Mouse (Mus musculus): ENCODE data around the gene H6pd.

The H6pd gene

DNA sequence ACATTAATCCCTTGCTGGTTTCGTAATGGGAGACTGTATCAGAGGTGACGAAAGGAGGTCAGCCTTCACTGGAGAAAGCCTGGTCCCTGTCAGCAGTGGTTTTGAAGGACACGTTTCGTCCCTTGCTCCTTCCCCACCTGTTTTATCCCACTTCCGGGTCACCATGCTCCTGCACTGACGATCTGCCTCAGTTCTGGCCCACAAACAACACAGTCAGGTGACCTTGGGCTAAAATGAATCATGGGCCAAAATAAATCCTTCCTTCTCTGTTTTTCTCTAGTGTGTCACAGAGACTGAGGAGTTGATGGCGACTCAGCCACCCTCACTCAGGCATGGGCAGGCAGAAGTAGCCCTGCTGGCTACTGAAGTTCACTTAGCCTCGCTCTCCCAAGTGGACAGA lies 33.5 kb downstream of the H6pd start:
- no peak for DNase-seq (ENCODE audit: low spot score)

GRCm38 (mm10) chr4:149971393-149971792 lies 37.4 kb downstream of the H6pd start:
- DNase-seq (ENCODE audit: low spot score), result no peak

- no peak for DNase-seq (ENCODE audit: low spot score)
Measured at GRCm38 (mm10) chr4:149968526-149968925, 40.3 kb downstream of the H6pd start.

DNA sequence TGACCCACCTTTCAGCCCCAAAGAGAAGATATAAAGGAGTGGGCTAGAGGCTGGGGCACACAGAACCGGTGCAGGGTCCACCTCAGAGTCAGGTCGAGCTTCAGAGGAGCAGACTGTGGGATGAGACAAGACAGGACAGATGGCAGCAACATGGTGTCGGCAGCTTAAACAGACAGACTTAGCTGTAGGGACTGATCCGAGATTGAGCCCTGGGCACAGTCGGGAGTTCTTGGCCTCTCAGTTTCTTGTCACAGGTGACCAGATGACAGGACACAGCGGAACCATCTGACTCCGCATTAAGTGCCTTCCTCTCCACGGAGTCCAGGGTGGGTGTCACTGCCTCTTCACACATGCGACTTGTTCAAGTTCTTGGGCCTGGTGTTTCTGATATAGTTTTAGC lies 41.9 kb downstream of the H6pd start:
- no peak for DNase-seq (ENCODE audit: low spot score)

GRCm38 (mm10) chr4:149966252-149966651 lies 42.6 kb downstream of the H6pd start:
- no peak for DNase-seq (ENCODE audit: low spot score)

- no peak for DNase-seq (ENCODE audit: low spot score)
Measured at GRCm38 (mm10) chr4:149965672-149966071, 43.2 kb downstream of the H6pd start.

- DNase-seq (ENCODE audit: low spot score), result no peak
Measured at GRCm38 (mm10) chr4:149965242-149965641, 43.6 kb downstream of the H6pd start.

- no peak for DNase-seq (ENCODE audit: low spot score)
Measured at GRCm38 (mm10) chr4:149964770-149965169, 44.1 kb downstream of the H6pd start.

GRCm38 (mm10) chr4:149964285-149964684 lies 44.5 kb downstream of the H6pd start:
- DNase-seq (ENCODE audit: low spot score), result no peak

DNA sequence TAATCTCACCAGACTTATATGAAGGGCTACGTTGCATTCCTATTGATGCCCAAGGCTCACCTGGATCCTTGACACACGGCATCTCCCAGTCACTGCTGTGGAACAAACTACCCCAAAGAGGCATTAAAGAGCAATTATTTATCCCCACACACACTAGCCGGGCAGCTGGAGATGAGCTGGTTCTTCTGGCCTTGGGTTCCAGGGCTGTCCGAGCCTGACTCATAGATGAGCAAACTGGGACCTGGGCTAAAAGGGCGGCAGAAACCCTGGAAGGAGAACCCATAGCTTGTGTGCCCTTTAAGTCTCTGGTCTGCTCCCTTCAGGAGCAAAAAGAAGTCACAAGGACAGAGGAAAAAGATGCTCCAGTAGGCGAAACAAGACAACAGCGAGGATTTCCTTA lies 48.4 kb downstream of the H6pd start:
- no peak for DNase-seq (ENCODE audit: low spot score)

DNA sequence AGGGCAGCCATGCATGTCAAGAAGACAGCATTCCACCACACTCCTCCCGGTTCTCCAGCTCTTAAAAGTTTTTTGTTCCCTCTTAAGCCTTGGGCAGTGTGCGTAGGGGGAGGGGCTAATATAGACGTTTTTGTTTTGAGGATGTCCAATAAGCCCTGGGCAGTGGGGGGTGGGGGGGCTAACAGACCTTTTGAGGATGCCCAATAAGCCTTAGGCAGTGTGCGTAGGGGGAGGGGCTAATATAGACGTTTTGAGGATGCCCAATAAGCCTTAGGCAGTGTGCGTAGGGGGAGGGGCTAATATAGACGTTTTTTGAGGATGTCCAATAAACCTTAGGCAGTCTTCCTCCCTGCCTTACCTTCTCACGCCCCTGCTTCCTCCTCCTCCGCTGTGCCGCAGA lies 49.0 kb downstream of the H6pd start:
- no peak for DNase-seq (ENCODE audit: low spot score)

DNA sequence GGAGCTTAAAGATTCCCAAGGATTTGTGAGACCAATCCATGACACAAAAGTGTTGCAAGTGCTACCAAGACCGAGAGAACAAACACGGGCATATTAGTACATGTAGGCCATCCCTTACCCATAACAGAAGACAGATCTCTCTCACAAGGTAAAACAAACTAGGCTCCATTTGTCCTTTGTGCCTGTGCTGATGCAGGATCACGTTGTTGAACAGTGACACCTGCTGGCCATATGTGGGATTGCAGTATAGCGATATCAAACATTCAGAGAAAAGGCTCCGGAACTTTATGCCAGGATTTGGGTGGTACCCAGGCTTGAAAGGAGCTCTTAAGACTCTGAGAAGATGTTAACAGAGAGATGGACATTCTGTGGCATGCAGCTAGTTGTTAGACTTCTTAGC lies 50.3 kb downstream of the H6pd start:
- DNase-seq (ENCODE audit: low spot score), result peak; percentile 67

DNA sequence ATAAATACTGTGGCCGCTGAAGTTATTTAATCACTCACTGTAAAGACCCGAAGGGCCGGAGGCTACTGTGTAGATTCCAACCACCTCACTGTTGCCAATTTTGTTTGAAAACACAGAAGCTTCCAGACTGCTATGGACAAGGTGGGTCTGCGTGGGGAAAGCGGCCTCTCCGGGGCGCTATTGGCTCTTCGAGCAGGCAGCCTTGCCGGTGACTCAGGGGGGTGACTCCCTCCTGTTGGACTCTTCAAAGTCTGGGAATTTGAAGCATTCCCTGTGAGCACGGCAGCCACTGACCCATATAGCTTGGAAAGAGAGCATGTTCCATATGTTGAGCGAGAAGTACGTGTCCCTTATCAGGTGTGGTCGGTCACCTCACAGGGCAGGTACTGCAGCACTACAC lies 52.8 kb downstream of the H6pd start:
- no peak for DNase-seq (ENCODE audit: low spot score)

- DNase-seq (ENCODE audit: low spot score), result no peak
Measured at GRCm38 (mm10) chr4:149955631-149956030, 53.2 kb downstream of the H6pd start.

DNA sequence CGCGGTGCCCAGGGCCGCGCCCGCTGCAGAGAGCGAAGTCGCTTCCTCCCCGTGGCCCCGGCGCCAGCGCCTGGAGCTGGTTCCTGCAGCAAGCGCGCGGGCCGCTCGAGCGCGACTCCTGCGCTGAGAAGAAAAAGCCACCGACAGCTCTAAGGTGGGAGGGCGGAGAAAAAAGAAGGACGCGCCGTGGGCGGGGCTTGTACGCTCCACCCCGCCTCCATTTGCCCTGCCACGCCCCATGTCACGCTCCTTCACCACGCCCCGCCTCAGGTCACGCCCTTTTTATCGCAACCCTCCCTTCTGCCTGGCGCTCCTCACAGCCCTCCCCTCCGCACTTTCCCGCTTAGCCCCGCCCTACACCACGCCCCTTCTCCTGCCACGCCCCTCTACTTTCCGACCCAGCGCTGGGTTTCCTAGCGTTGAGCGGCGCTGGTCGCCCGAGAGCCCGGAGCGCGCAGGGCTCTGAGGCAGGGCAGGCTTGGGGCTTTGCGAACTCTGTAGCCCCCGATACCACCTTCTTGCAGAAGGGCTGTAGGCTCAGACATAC lies 53.9 kb downstream of the H6pd start, which contains the start of gene Spsb1:
Spsb1 (minus strand) TSS at position 151 of the 547 bp plus-strand sequence.
- DNase-seq (ENCODE audit: low spot score), result peak; percentile 93

GRCm38 (mm10) chr4:149953621-149954481 lies 55.0 kb downstream of the H6pd start:
- DNase-seq (ENCODE audit: low spot score), result no peak

- DNase-seq (ENCODE audit: low spot score), result no peak
Measured at GRCm38 (mm10) chr4:149952201-149952600, 56.6 kb downstream of the H6pd start.

DNA sequence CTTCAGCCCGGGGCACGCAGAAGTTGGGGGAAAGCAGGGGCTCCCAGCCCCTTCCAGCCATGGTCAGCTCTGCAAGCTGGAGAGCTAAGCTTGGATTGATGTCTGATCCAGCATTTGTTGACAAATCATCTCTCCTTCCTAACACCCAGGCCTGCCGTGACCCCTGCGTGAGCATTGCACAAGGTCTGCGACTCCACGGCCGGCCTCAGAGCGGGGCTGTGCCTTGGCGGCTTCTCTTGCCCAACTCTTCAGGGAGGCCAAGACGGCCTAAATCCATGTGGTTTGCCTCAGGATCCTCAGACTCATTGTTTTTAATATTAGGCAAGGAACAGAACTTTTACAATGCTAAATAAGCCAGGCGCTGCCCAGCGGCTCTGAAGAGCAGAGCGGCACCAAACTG lies 57.6 kb downstream of the H6pd start:
- DNase-seq (ENCODE audit: low spot score), result no peak

DNA sequence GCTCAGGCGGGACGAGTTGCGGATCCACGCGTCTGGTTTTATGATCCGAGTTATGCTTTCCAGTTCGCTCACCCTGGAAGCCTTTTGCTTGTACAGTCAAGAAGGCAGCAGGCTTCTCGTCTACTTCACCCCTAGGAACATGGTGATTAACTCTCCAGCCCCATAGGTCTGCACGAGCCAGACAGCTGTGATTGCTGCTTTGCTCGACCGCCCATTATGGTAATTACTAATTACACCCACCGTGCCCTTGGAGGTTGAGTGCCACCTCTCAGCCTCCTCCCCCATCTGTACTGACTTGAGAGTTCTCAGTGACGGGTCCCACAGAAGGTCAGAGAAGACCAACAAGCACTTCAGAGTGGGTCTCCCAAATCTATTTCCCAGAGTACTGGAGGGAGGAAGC lies 59.1 kb downstream of the H6pd start:
- DNase-seq (ENCODE audit: low spot score), result no peak

DNA sequence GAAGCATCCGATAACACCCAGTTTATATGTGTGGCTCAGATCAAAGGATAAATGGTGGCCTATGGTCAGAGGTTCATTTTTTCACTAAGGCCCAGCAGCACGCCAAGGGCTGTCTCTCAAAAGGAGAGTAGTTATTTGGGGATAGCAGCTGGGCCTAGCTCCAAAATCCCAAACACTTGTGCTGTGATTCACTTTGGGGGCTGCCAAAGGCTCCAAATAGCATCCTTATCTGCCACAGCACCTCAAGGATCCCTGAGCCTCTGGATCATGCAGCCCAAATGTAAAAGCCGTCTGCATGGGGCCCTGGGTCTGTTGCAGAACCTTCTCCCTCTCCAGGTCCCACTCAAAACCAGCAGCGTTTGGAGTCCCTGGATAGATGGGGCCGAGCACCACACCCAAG lies 60.7 kb downstream of the H6pd start:
- no peak for DNase-seq (ENCODE audit: low spot score)

DNA sequence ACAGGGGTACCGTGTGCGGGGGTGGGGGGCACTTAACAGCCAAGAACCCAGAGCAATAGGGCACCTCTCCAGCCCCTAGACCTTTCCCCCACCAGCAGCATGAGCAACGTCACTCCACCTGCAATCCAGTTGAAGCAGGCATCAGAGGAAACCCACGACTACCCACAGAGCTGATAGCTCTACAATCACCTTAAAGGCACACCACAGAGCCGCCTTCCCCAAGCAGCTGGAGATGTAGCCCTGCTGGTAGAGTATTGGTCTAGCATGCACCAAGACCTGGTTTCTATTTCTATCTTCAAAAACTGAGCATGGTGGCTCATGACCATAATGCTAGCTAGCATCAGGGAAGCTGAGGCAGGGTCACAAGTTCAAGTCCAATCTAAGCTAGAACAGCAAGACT lies 61.4 kb downstream of the H6pd start:
- DNase-seq (ENCODE audit: low spot score), result no peak

DNA sequence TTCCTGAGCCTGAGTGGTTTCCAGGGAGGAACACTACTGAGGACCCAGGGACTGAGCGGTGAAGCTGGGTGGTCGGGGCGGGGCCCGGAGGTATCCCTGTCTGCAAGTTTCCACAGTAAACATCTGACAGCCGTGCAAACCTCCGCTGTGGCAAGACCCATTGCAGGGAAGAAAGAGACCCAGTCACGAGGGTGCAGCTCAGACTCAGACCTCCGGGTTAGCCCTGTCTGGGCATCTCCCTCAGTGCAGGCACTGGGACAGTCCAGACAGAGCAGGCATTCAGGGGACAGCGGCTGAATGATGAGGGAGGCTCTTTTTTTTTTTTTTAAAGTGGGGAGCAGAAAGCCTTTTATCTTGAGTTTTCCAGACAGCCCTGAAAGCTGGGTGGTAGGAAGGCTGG lies 63.6 kb downstream of the H6pd start:
- DNase-seq (ENCODE audit: low spot score), result no peak

GRCm38 (mm10) chr4:149944214-149944613 lies 64.6 kb downstream of the H6pd start:
- no peak for DNase-seq (ENCODE audit: low spot score)

Data from c-Kit-positive CD71-positive TER-119-positive erythroid progenitor cells, embryonic 14.5 days (primary cell).